Mouse (Mus musculus) heart, postnatal 14 days (tissue): ENCODE measurements at regions not wholly inside any gene's neighbourhood (a gene's known extent, or its start where the extent isn't known, plus 50 kb on each side); places are given as distances from the start of the nearest gene placed in this dataset.

Experiments
- DNase-seq, 2 experiments: peaks; one replicate each; pipeline ENCODE4 v3.0.0; 2021 to 2022
- intact Hi-C: fragments of 180-260 bp; cut with DNase I; formaldehyde crosslinking; loops from one replicate; pipeline ENCODE4 v1.15.1; 2025

DNA sequence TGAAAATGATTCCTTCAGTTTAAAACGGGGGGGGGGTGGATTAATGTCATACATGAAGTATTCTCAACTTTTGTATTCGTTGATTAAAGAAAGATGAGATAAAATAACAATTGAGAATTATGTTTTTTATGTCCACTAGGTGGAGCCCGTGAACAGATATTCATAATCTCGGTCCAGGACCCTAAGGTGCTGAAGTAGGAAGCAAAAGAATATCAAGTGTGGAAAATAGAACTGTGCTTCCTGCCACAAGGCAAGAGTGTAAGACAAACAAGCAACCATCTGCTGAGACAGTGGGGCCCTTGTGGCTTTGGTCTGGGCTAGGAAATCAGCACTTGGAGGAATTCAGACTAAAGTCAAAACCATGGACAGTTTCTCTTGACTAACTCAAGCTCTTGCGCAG, 50.9 kb upstream of the Kap start:
- intact Hi-C loops: loop anchor here (2.0 to 5.0 kb wide), 2 partner anchors 484 to 498 kb away; no protein-coding TSS in a partner anchor
- DNase-seq: peak in 1 of 2 experiments; percentile 12

DNA sequence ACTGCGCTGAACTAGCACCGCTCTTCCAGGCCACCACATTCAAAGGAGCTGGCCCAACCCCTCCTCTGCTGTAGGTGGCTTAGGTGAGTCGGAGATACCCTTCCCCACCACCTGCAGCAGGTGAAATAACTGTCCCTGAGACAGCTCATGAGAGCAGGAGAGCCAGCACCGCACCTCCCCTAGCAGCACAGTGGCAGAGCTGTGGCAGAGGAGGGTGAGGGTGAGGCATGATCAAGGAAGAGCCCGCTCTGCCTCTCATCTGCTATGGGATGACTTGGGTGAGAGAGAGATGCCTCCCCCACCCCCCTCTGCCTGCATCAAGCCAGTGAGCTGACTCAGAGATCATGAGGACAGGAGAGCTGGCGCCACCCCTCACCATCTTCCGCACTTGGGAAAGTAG, 81.1 kb upstream of the Kap start:
- intact Hi-C loops: no loop called here
- DNase-seq: no peak

DNA sequence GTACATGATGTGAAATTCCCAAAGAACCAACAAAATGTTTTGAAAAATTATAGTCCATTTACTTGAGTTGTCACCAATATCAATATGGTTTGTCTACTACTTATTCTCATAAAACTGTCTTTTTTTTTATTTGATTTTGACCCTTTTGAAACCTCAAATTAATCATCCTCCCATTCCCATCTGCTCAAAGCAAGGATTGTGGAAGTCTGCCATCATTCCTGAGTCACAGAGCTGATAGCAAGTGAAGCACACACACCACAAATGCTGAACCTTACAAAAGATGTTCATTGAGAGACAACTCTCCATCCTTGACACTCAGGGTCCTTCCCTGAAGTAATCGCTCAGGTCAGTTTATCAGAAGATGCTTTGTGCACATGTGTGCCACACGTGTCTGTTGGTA, 82.1 kb upstream of the Kap start:
- intact Hi-C loops: no loop called here
- no peak for DNase-seq

DNA sequence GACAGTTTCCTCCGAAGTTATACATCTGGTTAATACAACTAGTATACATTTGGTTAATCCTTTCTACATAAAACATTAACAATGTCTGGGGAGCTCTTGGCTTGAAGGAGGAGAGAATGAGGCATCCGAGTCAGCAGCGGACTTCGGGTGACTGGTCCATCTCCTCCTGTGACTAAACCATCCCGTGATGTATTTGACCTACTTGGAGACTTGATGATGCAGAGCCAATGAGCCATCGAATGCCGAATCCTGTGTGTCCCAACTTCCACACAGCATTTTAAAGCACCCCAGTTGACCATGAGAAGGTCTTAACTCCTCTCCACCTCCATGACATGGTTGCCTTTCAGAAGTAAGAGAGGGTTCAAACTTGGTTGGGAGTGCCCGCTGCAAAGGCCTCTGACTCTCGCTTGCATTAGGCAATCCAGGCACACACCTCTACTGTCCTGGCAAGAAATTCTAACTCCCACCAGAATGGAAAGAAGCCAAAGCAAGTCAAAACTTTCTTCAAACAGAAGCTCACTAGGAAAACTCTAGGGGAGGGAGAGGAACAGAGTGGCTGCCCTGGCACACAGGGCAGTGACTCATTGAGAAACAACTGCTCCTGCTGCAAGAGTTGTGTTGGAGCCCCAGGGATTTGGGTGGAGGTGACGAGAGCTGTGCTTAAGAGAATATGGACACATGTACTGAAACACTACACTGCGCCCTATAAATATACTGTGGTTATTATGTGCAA, 75.4 kb upstream of the Etv6 start:
- intact Hi-C loops: loop anchor here (1.0 to 5.0 kb wide), 3 partner anchors 75 to 429 kb away; partner anchors contain the start of gene Etv6
- DNase-seq: no peak

DNA sequence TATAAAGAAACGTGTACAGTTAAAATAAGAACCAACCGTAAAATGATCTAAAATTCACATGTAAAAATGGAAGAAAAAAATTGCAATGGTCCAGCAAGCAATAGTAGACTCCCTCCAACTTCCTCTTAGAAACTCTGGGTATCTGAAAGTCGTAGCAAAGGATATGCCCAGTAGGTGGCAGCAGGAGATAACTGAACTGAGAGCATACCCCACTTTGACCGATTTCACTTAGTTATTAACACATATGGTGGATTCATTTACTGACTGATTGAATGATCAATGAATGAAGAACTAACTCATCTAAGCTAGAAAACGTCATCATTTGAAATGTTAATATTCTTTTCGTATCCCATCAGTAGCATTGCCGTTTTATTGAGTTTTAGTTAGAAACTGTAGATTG, 74.8 kb upstream of the Etv6 start:
- intact Hi-C loops: loop anchor here (1.0 to 5.0 kb wide), 3 partner anchors 74 to 429 kb away; partner anchors contain the start of gene Etv6
- peak; percentile 77 to 84 for DNase-seq

DNA sequence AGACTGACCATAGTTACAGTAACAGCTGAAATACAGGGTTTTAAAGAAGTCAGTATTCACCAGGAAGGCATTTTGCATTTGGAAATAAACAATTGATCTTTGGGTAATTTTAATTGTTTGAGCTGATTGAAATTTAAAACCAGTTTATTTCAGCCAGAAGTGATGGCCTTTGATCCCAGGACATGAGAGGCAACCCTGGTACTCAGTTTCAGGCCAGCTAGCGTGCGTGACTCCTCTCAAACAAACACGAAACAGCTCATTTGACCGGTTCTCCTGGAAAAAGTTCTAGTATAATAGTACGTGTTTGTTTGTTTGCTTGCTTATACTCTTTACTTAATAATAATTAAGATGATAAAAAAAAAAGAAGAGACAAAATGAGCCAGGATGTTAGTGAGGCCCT, 72.9 kb upstream of the Etv6 start:
- intact Hi-C loops: loop anchor here (5.0 kb wide), 1 partner anchor 180 kb away; no protein-coding TSS in a partner anchor
- no peak for DNase-seq

DNA sequence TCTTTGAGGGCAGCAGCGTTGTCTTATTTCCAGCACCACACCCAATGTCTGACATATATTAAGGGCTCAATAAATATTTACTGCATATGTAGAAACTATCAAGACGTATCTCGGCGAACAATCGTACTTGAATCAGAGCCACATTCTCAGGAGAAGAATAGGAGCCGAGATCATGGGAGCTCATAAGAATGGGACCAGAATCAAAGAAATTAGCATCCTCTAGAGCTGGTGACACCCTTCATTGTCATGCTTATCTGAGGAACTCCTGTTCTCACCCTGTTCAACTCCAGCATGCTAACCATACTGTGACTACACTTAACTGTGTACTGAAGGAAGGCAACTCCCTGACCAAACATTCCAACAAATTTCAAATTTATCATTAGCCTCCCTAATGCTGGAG, 72.2 kb upstream of the Etv6 start:
- DNase-seq: no peak
- intact Hi-C loops: loop anchor here (5.0 kb wide), 1 partner anchor 179 kb away; no protein-coding TSS in a partner anchor

DNA sequence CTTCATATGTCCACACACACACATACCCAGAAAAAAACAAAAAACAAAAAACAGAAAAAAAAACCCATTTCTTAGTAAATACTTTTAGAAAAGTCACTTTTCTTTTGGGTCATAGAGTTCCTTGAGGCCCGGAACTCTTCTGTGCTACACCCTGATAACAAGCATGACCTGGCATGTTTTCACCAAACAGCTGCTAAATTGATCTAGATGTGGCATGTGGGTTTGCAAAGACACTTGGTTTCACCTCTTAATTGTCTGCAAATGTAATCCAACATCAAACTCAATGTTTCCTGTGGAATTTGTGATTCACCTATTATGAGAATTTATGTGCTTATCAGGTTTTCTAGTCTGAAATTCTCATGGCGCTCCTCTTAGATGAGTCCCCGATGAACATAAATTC, 68.2 kb upstream of the Etv6 start:
- no peak for DNase-seq
- intact Hi-C loops: no loop called here

DNA sequence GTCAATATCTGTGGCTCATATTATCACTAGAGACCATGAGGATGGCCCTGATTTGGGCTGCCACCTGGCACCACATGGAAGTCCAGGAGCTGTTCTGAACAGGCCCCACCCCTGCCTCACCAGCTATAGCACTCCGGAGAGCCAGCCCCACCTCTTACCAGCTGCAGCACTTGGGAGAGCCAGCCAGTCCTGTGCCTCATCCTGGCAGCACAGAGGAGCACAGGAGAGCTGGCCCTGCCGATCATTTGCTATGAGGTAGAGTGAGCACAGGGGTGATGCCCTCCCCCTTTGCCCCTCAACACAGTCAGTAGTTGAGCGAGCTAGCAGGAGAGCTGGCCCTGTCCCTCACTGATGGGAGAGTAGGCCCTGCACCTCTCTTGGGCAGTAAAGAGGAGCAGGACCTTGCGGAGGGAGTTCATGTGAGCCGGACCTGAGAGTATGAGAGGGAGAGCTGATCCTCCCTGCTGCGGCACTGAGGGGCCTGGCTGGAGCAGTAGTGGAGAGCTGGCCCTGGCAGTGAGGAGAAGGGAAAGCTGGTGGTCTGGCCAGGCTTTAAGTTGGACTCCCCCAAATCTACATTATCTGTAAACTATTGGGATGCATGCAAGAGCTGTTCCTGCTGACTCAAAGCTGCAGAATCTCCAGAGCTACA, 63.3 kb upstream of the Etv6 start:
- DNase-seq: no peak
- intact Hi-C loops: no loop called here

DNA sequence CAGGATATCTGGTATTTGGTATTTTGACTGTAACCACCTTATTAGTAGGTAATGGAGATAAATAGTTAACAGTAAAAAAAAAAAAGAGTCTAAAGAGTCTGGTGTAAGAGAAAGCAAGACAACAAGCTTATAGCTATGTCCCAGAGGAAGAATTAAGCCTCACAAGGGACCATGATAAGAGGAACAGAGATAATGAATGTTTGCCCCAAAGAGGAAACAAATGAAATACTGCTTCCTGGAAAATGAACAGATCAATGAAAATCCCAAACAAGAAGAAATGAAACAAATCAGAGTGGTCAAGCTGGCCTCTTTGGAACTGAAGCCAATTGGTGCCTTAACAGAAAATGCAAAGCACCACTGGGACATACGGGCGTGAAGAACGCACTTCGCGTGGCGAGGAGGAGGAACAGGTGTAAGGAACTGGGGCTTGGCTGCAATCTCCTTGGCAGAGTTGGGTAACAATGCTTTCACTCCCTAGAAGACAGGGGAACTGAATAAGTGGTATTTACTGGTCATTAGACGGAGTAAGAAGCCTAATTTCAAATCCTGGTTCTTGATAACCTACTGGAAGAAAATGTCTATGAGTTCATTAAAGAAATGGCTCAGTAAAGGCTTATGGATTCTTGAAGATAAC, 62.2 kb upstream of the Etv6 start:
- DNase-seq: no peak
- intact Hi-C loops: no loop called here

DNA sequence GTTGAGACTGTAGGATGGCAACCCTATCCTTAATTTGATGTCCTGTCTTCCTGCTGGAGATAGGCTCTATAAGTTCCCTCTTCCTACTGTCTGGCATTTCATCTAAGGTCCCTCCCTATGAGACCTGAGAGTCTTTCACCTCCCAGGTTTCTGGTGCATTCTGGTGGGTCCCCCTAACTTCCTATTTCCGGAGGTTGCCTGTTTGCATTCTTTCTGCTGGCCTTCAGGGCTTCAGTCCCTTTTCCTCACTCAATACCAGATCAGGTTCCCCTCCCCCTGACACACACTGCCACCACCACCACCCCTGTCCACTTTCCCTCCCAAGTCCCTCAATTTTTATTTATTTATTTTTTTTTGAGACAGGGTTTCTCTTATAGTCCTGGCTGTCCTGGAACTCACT, 59.5 kb upstream of the Etv6 start:
- intact Hi-C loops: no loop called here
- DNase-seq: no peak

DNA sequence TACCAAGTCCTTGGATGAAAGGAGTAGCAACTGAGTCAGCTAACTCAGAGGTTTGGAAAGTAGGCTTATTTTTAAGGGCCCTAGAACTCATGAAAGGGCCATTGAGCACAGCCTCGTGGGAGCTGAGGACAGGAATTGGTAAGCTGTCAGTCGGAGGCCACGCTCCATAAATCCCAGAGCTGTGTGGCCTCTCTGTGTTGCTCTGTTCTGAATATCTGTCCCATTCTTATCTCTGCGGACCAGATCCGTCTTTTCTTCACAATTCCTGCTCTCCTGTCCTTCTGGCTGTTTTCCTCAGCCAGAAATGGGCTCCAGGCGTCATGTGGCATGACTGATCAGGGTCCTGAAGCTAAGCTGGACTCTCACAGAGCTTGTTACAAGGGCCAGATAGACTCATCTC, 58.6 kb upstream of the Etv6 start:
- no peak for DNase-seq
- intact Hi-C loops: no loop called here

DNA sequence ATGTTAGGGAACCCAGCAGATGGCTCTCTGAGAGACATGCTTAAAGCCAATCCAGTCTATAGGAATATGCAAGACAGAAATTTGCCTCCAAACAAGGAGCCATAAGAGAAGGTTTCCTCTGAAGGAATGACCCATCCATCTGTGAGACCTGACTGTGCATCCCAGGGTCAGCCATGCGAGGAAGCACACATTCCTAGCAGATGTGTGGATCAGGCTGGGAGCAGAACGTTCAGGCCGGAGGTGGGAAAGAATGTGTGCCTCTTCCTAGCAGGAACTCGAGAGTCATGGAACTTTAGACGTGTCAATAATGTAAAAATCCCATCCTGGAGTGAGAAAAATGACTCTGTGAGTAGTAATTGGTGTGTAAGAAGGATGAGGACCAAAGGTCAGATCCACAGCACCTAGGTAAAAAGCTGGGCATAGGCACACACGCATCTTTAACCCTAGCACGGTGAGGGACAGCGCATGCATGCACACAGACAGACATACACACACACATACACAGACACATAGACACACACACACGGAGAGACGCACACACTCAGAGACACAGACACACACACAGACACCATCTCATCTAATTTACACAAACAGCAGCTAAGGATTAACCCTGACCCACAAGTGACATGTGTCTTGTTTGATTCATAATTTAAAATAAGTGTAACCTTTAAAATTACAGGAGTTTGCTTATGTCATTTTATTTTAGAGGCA, 51.5 kb upstream of the Etv6 start:
- DNase-seq: no peak
- intact Hi-C loops: no loop called here

DNA sequence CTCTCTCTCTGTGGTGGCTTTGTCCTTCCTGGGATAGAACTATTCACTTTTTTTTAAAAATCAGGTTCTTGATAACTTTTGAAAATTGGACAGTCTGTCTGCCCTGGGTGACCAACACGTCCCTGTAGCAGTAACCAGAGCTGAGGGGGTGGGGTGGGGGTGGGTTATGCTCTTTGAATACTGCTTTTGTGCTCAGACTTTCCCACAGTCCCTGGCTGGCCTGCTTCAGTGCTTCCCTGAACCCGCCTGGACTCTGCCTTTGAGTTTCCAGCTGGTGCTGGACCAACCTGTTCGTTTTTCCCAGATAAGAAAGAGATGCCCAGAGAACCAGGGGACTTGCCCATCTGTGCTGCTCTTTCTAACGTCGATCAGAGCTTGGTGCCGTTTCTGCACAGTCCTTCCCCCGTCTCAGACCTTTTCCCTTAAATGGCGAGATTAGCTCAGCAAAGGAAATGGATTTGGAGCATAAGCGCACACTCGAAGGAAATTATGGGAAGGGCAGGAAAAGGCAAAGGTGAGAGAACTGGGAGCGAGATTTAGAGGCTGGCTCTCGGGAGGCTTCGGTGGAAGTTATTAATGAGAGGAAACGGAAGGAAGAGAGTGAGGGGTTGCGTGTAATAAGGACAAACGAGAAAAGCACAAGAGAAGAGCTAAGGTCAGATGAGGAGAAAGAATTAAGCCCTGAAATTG, 50.7 kb upstream of the Etv6 start:
- intact Hi-C loops: loop anchor here (5.0 kb wide), 1 partner anchor 47 kb away; no protein-coding TSS in a partner anchor
- DNase-seq: no peak
